Mouse (Mus musculus) small intestine, adult 2 months (tissue): ENCODE results near the gene Slc38a3. TPM values are rescaled to one million over a fixed set of nuclear protein-coding genes. Genes with fewer than 3 reads are reported as not detected.

Experiments
- H3K27ac ChIP-seq: fragments of 200-500 bp; 2 replicates; pipeline ENCODE4 v1.5.1; 2012; ENCODE audit warnings: low read depth, low read length, control low read depth, inconsistent platforms; ENCODE audit not compliant: insufficient read depth
- H3K27me3 ChIP-seq: fragments of 200-500 bp; 2 replicates; pipeline ENCODE4 v1.6.1; 2012; ENCODE audit warnings: mild to moderate bottlenecking, moderate library complexity, low read length, inconsistent platforms; ENCODE audit not compliant: control insufficient read depth, insufficient read depth
- H3K36me3 ChIP-seq: fragments of 200-500 bp; 2 replicates; pipeline ENCODE4 v1.6.1; 2012; ENCODE audit warnings: mild to moderate bottlenecking, low read length, control low read depth, inconsistent platforms; ENCODE audit not compliant: control insufficient read depth, insufficient read depth
- H3K4me1 ChIP-seq: fragments of 200-500 bp; 2 replicates; pipeline ENCODE4 v1.6.1; 2012; ENCODE audit warnings: low read length, inconsistent platforms, mixed read lengths; ENCODE audit not compliant: control insufficient read depth, insufficient read depth, insufficient read length
- H3K4me3 ChIP-seq: fragments of 200-500 bp; 2 replicates; pipeline ENCODE4 v1.5.1; 2012; ENCODE audit warnings: low read depth, mild to moderate bottlenecking, control low read depth, inconsistent platforms, low read length, moderate library complexity
- CTCF ChIP-seq: fragments of 200-500 bp; IDR thresholded peaks from 2 replicates; pipeline ENCODE4 v1.5.1; 2012; ENCODE audit warnings: low read depth, mild to moderate bottlenecking, control low read depth, inconsistent platforms, low read length, moderate library complexity, mixed read lengths; ENCODE audit not compliant: insufficient replicate concordance, insufficient read length; ENCODE audit errors: extremely low read depth
- POLR2A ChIP-seq: fragments of 200-500 bp; IDR thresholded peaks from 2 replicates; pipeline ENCODE4 v1.6.1; 2012; ENCODE audit warnings: low read depth, mild to moderate bottlenecking, control low read depth, inconsistent platforms, low read length, moderate library complexity
- WGBS: fragments of 180-500 bp; shearing (Covaris S2); methylation state at CpG from one replicate; pipeline ENCODE4 v1.1.7; 2018; 5-methylcytosine and 5-hydroxymethylcytosine counted together
- polyA plus RNA-seq: library from polyadenylated mRNA; depleted of rRNA; stranded (reverse); fragments of >200 nt; gene quantifications from 2 replicates; pipeline ENCODE4 v1.2.3, GENCODE M21; 2012

Slc38a3 gene
- polyA plus RNA-seq, 1 experiment, result 2.8 TPM

DNA sequence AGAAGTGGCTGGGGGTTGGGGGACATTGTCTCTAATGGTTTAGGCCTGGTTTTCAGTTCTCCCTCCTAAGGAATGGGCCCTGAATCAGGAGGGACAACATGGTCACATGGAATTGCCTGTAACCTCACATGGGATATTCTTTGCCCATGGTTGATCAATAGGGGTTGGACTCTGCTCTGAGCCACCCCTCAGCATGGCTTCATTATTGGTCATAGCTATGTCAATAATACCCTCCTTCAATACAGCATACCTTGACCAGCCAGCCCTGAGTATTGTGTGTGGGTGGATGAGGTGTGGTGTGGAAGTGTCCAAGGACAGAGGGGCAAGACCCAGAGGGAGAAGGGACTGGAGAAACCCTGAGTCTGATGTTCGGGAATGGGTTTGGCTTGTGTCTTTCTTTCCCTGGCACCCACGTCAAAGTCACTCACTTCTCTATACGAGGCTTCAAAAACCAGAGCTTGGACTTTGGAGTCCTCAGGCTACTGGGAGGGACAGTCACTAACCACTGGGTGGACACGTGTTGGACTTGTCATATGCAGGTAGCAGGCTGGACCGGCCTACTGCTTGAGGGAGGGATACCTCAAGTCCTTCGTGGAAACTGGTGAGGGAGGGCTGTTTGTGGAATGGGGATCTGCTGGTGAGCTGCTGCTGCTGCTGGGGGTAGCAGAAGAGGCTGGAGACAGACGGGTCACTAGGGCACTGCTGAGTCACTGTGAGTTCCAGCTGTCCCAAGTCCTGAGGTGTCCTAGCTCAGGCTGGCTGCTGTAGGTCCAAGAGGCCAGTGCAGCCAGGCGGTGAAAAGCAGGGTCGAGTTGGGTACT is 5.5 kb upstream of the Slc38a3 start:
- no peak for TF ChIP-seq POLR2A
- TF ChIP-seq CTCF, result no peak
- Histone ChIP-seq H3K27me3 (peaks cover 9% of the 10 kb centered on the region), H3K36me3 (no peaks in the 10 kb centered on the region), H3K4me1 (peaks cover 16% of the 10 kb centered on the region), H3K4me3 (no peak overlapping the region), H3K27ac (no peak overlapping the region)
- WGBS, result 76% methylated on average over 9 of the region's 9 CpGs

DNA sequence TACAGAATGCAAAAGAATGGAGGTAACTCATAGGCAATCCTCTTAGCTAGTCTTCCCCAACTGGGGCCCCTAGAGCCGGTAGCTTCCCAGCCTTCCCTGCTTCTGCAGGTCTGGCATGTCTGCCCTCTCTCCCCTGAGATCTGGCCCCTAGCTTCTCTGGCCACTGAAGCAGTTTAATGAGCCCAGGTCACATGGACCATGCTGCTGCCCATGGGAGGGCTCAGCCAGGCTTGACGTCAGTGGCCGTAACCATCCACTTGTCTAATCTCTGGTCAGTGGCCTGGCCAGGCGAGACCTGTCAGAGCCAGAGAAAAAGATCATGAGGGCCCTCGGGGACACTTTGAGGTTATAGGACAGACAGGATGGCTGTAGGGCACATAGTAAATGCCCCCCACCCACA is 929 bp upstream of the Slc38a3 start:
- H3K4me3 ChIP-seq, result no peak overlapping the region
- no peak overlapping the region for H3K27ac ChIP-seq
- H3K36me3 ChIP-seq, result no peaks in the 10 kb centered on the region
- no peak for TF ChIP-seq CTCF
- TF ChIP-seq POLR2A, result no peak
- 88% methylated on average over 5 of the region's 5 CpGs for WGBS
- H3K4me1 ChIP-seq, result peaks cover 15% of the 10 kb centered on the region
- H3K27me3 ChIP-seq, result peaks cover 26% of the 10 kb centered on the region

- H3K36me3 ChIP-seq, result no peaks in the 10 kb centered on the region
- no peak for TF ChIP-seq POLR2A
- no peak for TF ChIP-seq CTCF
- peaks cover 5% of the 10 kb centered on the region for H3K4me1 ChIP-seq
- WGBS, result 49% methylated on average over 3 of the region's 3 CpGs
- no peak overlapping the region for H3K27ac ChIP-seq
- no peak overlapping the region for H3K4me3 ChIP-seq
- H3K27me3 ChIP-seq, result peaks cover 29% of the 10 kb centered on the region
Measured at GRCm38 (mm10) chr9:107668916-107669315, 414 bp downstream of the Slc38a3 start.

DNA sequence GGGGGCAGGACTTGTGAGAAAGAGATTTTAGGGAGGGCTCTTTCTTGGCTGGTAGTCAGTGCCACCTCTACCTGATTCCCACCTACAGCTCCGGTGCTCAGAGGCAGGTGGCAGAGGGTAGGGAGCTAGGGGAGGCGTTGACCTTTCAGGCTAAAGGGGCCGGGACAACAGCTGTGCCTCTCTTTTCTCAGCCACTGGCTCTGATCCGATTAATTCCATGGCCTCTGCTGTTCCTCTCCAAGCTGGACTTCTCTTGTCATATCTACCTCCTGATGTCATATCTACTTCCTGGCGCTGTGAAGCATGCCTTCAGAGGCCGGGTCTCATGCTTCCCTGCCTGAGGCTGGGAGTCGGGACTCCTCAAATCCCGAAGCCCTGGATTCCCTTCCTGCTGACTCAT is 1.3 kb downstream of the Slc38a3 start:
- Histone ChIP-seq H3K27me3 (peaks cover 29% of the 10 kb centered on the region), H3K4me3 (no peak overlapping the region), H3K27ac (no peak overlapping the region), H3K36me3 (no peaks in the 10 kb centered on the region), H3K4me1 (peaks cover 5% of the 10 kb centered on the region)
- WGBS, result 47% methylated on average over 8 of the region's 8 CpGs
- TF ChIP-seq POLR2A (no peak), CTCF (no peak)

- Histone ChIP-seq H3K4me3 (peak overlapping the region; percentile 31), H3K27ac (no peak overlapping the region), H3K4me1 (peaks cover 5% of the 10 kb centered on the region), H3K36me3 (no peaks in the 10 kb centered on the region), H3K27me3 (peaks cover 29% of the 10 kb centered on the region)
- TF ChIP-seq POLR2A (no peak), CTCF (no peak)
- 3% methylated on average over 24 of the region's 24 CpGs for WGBS
Measured at GRCm38 (mm10) chr9:107667219-107667618, 2.1 kb downstream of the Slc38a3 start.

- Histone ChIP-seq H3K36me3 (no peaks in the 10 kb centered on the region), H3K27me3 (peaks cover 29% of the 10 kb centered on the region), H3K4me3 (peak overlapping the region; percentile 31), H3K4me1 (peaks cover 5% of the 10 kb centered on the region), H3K27ac (no peak overlapping the region)
- 2% methylated on average over 30 of the region's 30 CpGs for WGBS
- TF ChIP-seq CTCF, result no peak
- TF ChIP-seq POLR2A, result no peak
Measured at GRCm38 (mm10) chr9:107666751-107667205, 2.6 kb downstream of the Slc38a3 start.

GRCm38 (mm10) chr9:107665308-107665707 is 4.0 kb downstream of the Slc38a3 start:
- WGBS, result 70% methylated on average over 7 of the region's 7 CpGs
- Histone ChIP-seq H3K36me3 (no peaks in the 10 kb centered on the region), H3K4me1 (peaks cover 5% of the 10 kb centered on the region), H3K4me3 (no peak overlapping the region), H3K27me3 (peaks cover 29% of the 10 kb centered on the region), H3K27ac (no peak overlapping the region)
- TF ChIP-seq POLR2A (no peak), CTCF (no peak)
